Mouse (Mus musculus) forebrain, embryonic 12.5 days (tissue): ENCODE results near the gene Ints14. TPM values are rescaled to one million over a fixed set of nuclear protein-coding genes. Genes with fewer than 3 reads are reported as not detected.

Source experiments
- ATAC-seq: fragments of 200-750 bp; cut with Nextera tagmentation; 2 replicates; pipeline ENCODE4 v1.8.0; 2017; ENCODE audit warnings: moderate TSS enrichment; ENCODE audit not compliant: low FRiP score
- H3K27ac ChIP-seq: fragments of 300-500 bp; sonication (generic); 2 replicates; pipeline ENCODE4 v1.5.1; 2016; ENCODE audit warnings: mild to moderate bottlenecking
- H3K27me3 ChIP-seq: fragments of 300-500 bp; sonication (generic); 2 replicates; pipeline ENCODE4 v1.6.1; 2016; ENCODE audit warnings: mild to moderate bottlenecking
- H3K36me3 ChIP-seq: fragments of 300-500 bp; sonication (generic); replicated peaks from 2 replicates; pipeline ENCODE4 v1.6.1; 2016; ENCODE audit warnings: mild to moderate bottlenecking
- H3K4me1 ChIP-seq: fragments of 300-500 bp; sonication (generic); 2 replicates; pipeline ENCODE4 v1.6.1; 2016
- H3K4me2 ChIP-seq: fragments of 300-500 bp; sonication (generic); 2 replicates; pipeline ENCODE4 v1.6.1; 2016; ENCODE audit warnings: mild to moderate bottlenecking, moderate library complexity
- H3K4me3 ChIP-seq: fragments of 300-500 bp; sonication (generic); replicated peaks from 2 replicates; pipeline ENCODE4 v1.5.1; 2016; ENCODE audit warnings: mild to moderate bottlenecking
- H3K9ac ChIP-seq: fragments of 300-500 bp; sonication (generic); 2 replicates; pipeline ENCODE4 v1.6.1; 2016; ENCODE audit warnings: mild to moderate bottlenecking
- H3K9me3 ChIP-seq: fragments of 300-500 bp; sonication (generic); 2 replicates; pipeline ENCODE4 v1.6.1; 2016
- WGBS: fragments of 180-500 bp; shearing (Covaris S2); methylation state at CpG from one replicate; pipeline ENCODE4 v1.1.7; 2016; 5-methylcytosine and 5-hydroxymethylcytosine counted together
- polyA plus RNA-seq: library from polyadenylated mRNA; unstranded; fragments of >200 nt; fragmentation: Nextera tagmentation; extraction: Ambion mirVana; gene quantifications from 2 replicates; pipeline ENCODE4 v1.2.1, GENCODE M21; 2016

Gene Ints14
- 60.9 and 62.8 TPM in 2 replicates for polyA plus RNA-seq

GRCm38 (mm10) chr9:64960117-64960977 is at the start of gene Ints14:
Ints14 (plus strand) TSS chr9:64960905.
- Histone ChIP-seq H3K36me3 (peaks cover 21% of the 10 kb centered on the region), H3K4me1 (peaks cover 18% of the 10 kb centered on the region), H3K27ac (peak within 1 kb of the TSS; percentile 80), H3K9ac (peak within 1 kb of the TSS; percentile 91), H3K4me3 (peak within 1 kb of the TSS; percentile 77), H3K27me3 (no peaks in the 10 kb centered on the region), H3K4me2 (peak within 1 kb of the TSS; percentile 73), H3K9me3 (no peaks in the 10 kb centered on the region)
- ATAC-seq, result peak; percentile 97
- 5% methylated on average over 29 of the region's 29 CpGs for WGBS

- WGBS, result 91% methylated on average over 4 of the region's 4 CpGs
- Histone ChIP-seq H3K27me3 (no peaks in the 10 kb centered on the region), H3K4me2 (no peak overlapping the region), H3K4me3 (no peak overlapping the region), H3K9me3 (no peaks in the 10 kb centered on the region), H3K4me1 (no peaks in the 10 kb centered on the region), H3K36me3 (peaks cover 17% of the 10 kb centered on the region), H3K9ac (no peak overlapping the region), H3K27ac (no peak overlapping the region)
- no peak for ATAC-seq
These were observed 47.3 kb upstream of the Ints14 start for GRCm38 (mm10) chr9:64913406-64913805.

GRCm38 (mm10) chr9:64913973-64914372 is 46.7 kb upstream of the Ints14 start:
- Histone ChIP-seq H3K9me3 (no peaks in the 10 kb centered on the region), H3K27me3 (no peaks in the 10 kb centered on the region), H3K4me2 (no peak overlapping the region), H3K27ac (no peak overlapping the region), H3K36me3 (peaks cover 17% of the 10 kb centered on the region), H3K4me1 (no peaks in the 10 kb centered on the region), H3K4me3 (no peak overlapping the region), H3K9ac (no peak overlapping the region)
- no peak for ATAC-seq
- 96% methylated on average over 2 of the region's 2 CpGs for WGBS

GRCm38 (mm10) chr9:64914629-64915028 is 46.1 kb upstream of the Ints14 start:
- WGBS, result 86% methylated on average over 4 of the region's 4 CpGs
- Histone ChIP-seq H3K4me1 (no peaks in the 10 kb centered on the region), H3K27me3 (no peaks in the 10 kb centered on the region), H3K4me3 (no peak overlapping the region), H3K27ac (no peak overlapping the region), H3K9me3 (no peaks in the 10 kb centered on the region), H3K4me2 (no peak overlapping the region), H3K36me3 (peaks cover 17% of the 10 kb centered on the region), H3K9ac (no peak overlapping the region)
- ATAC-seq, result no peak

GRCm38 (mm10) chr9:64918560-64918959 is 42.1 kb upstream of the Ints14 start:
- H3K27ac ChIP-seq, result no peak overlapping the region
- no peaks in the 10 kb centered on the region for H3K9me3 ChIP-seq
- peak overlapping the region; percentile 33 for H3K4me3 ChIP-seq
- H3K9ac ChIP-seq, result no peak overlapping the region
- no peak for ATAC-seq
- peaks cover 3% of the 10 kb centered on the region for H3K36me3 ChIP-seq
- no peaks in the 10 kb centered on the region for H3K27me3 ChIP-seq
- 31% methylated on average over 16 of the region's 16 CpGs for WGBS
- no peaks in the 10 kb centered on the region for H3K4me1 ChIP-seq
- peak overlapping the region; percentile 43 for H3K4me2 ChIP-seq

- Histone ChIP-seq H3K4me2 (no peak overlapping the region), H3K27ac (no peak overlapping the region), H3K9ac (no peak overlapping the region), H3K36me3 (no peaks in the 10 kb centered on the region), H3K9me3 (no peaks in the 10 kb centered on the region), H3K4me1 (peaks cover 8% of the 10 kb centered on the region; the same call in 1 of the 2 replicates), H3K27me3 (0 out of 2 replicates have a peak, but pooled peaks cover 3% of the 10 kb centered on the region), H3K4me3 (no peak overlapping the region)
- ATAC-seq, result no peak
- WGBS, result 29% methylated on average over 5 of the region's 5 CpGs
These were observed 34.9 kb upstream of the Ints14 start for GRCm38 (mm10) chr9:64925771-64926170.

- Histone ChIP-seq H3K9me3 (no peaks in the 10 kb centered on the region), H3K4me2 (no peak overlapping the region), H3K27ac (no peak overlapping the region), H3K36me3 (no peaks in the 10 kb centered on the region), H3K27me3 (0 out of 2 replicates have a peak, but pooled peaks cover 7% of the 10 kb centered on the region), H3K9ac (no peak overlapping the region), H3K4me3 (no peak overlapping the region), H3K4me1 (peaks cover 8% of the 10 kb centered on the region; the same call in 1 of the 2 replicates)
- WGBS, result 67% methylated on average over 8 of the region's 8 CpGs
- ATAC-seq, result no peak
These were observed 34.3 kb upstream of the Ints14 start for GRCm38 (mm10) chr9:64926201-64926991.

GRCm38 (mm10) chr9:64930256-64930655 is 30.4 kb upstream of the Ints14 start:
- no peaks in the 10 kb centered on the region for H3K9me3 ChIP-seq
- WGBS, result 82% methylated on average over 4 of the region's 4 CpGs
- 0 out of 2 replicates have a peak, but pooled peaks cover 7% of the 10 kb centered on the region for H3K27me3 ChIP-seq
- H3K27ac ChIP-seq, result no peak overlapping the region
- no peak for ATAC-seq
- no peaks in the 10 kb centered on the region for H3K36me3 ChIP-seq
- peaks cover 20% of the 10 kb centered on the region; the same call in 1 of the 2 replicates for H3K4me1 ChIP-seq
- no peak overlapping the region for H3K9ac ChIP-seq
- H3K4me2 ChIP-seq, result no peak overlapping the region
- no peak overlapping the region for H3K4me3 ChIP-seq

GRCm38 (mm10) chr9:64931751-64932610 is 28.7 kb upstream of the Ints14 start:
- H3K27me3 ChIP-seq, result 0 out of 2 replicates have a peak, but pooled peaks cover 7% of the 10 kb centered on the region
- H3K4me1 ChIP-seq, result peaks cover 12% of the 10 kb centered on the region; the same call in 1 of the 2 replicates
- H3K9ac ChIP-seq, result no peak overlapping the region
- H3K36me3 ChIP-seq, result no peaks in the 10 kb centered on the region
- no peak overlapping the region for H3K4me2 ChIP-seq
- no peak overlapping the region for H3K27ac ChIP-seq
- WGBS, result 85% methylated on average over 7 of the region's 7 CpGs
- no peak for ATAC-seq
- H3K9me3 ChIP-seq, result no peaks in the 10 kb centered on the region
- no peak overlapping the region for H3K4me3 ChIP-seq

GRCm38 (mm10) chr9:64934015-64934754 is 26.5 kb upstream of the Ints14 start:
- H3K27me3 ChIP-seq, result peaks cover 10% of the 10 kb centered on the region; the same call in 1 of the 2 replicates
- 0 out of 2 replicates have a peak, but pooled peaks have one; percentile 23 for ATAC-seq
- H3K9me3 ChIP-seq, result no peaks in the 10 kb centered on the region
- WGBS, result 70% methylated on average over 15 of the region's 15 CpGs
- no peak overlapping the region for H3K27ac ChIP-seq
- no peak overlapping the region for H3K9ac ChIP-seq
- no peaks in the 10 kb centered on the region for H3K36me3 ChIP-seq
- peaks cover 12% of the 10 kb centered on the region; the same call in 1 of the 2 replicates for H3K4me1 ChIP-seq
- no peak overlapping the region for H3K4me2 ChIP-seq
- H3K4me3 ChIP-seq, result no peak overlapping the region

- Histone ChIP-seq H3K27me3 (peaks cover 4% of the 10 kb centered on the region; the same call in 1 of the 2 replicates), H3K36me3 (no peaks in the 10 kb centered on the region), H3K27ac (no peak overlapping the region), H3K4me1 (peaks cover 12% of the 10 kb centered on the region; the same call in 1 of the 2 replicates), H3K9ac (no peak overlapping the region), H3K4me3 (no peak overlapping the region), H3K4me2 (no peak overlapping the region), H3K9me3 (no peaks in the 10 kb centered on the region)
- no peak for ATAC-seq
- 6% methylated on average over 6 of the region's 6 CpGs for WGBS
These were observed 24.2 kb upstream of the Ints14 start for GRCm38 (mm10) chr9:64936508-64936907.
